Mouse (Mus musculus): ENCODE measurements at regions not wholly inside any gene's neighbourhood (a gene's known extent, or its start where the extent isn't known, plus 50 kb on each side); places are given as distances from the start of the nearest gene placed in this dataset.

DNA sequence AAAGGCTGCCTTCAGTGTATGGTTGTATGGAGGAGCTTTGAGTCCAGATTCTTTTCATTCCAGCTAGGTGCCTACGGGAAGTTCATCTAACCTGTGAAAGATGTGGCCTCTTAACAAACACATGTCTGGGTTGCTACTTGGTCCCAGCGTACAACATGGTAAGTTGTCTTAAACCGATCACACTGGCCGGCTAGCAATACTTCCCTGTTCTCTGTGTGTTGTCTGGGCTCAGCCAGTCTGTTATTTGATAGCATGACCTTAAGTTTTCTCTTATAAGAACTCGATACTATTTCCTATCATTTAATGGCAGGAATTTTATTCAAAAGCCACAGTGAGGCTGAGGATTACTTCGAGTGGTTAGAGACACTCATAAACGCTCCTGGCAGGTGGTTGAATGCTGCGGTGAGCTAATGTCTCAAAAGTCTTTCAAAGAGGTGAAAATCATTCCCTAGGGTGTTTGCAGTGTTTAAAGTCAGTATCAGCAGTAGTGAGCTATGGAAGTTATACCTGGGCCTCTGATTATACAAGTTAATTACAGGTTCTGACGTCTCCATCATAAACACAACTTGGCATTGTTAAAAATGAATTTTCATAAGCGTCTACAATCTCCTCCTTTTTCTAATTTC, 414.2 kb downstream of the Irx1 start:
- TF ChIP-seq TBP (conservative IDR thresholded peaks at IDR 0.05; ENCODE audit: low read depth, low read length) = no peak
- no peak for TF ChIP-seq EP300 (IDR thresholded peaks at IDR 0.05; ENCODE audit: low read length)
- TF ChIP-seq USF2 (conservative IDR thresholded peaks at IDR 0.05; ENCODE audit: low read depth, low read length) = no peak

Measured in CH12.LX (cell line).